Mouse (Mus musculus) heart, postnatal 25 days (tissue): ENCODE results near the gene Nrxn2. TPM values are rescaled to one million over a fixed set of nuclear protein-coding genes. Genes with fewer than 3 reads are reported as not detected.

ENCODE experiments used
- DNase-seq: peaks from one replicate; pipeline ENCODE4 v3.0.0; 2022; ENCODE audit warnings: low spot score
- intact Hi-C: fragments of 180-260 bp; cut with DNase I; formaldehyde crosslinking; loops from one replicate; pipeline ENCODE4 v1.15.1; 2025
- total RNA-seq, 2 experiments: library from RNA; stranded (reverse); gene quantifications; 2 replicates each; pipeline ENCODE4 v1.2.3; 2021

Gene Nrxn2
- total RNA-seq, 2 experiments from 2014 or later, result 3.4 to 4.4 TPM

DNA sequence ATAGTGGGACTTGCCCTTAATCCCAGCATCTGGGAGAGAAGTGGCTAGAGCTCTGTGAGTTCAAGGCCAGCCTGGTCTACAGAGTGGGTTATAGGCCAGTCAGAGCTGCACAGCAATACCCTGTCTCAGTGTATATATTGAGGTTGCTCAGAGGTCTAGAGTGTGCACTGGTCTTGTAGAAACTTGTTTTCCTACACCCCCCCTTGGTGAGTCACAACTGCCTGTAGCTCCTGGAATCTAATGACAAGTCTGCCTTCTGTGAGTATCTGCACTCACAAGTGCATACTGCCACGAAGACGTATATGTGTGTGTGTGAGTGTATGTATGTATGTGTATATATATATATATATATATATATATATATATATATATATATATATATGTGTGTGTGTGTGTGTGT is 60.0 kb downstream of the Nrxn2 start:
- DNase-seq, result no peak

DNA sequence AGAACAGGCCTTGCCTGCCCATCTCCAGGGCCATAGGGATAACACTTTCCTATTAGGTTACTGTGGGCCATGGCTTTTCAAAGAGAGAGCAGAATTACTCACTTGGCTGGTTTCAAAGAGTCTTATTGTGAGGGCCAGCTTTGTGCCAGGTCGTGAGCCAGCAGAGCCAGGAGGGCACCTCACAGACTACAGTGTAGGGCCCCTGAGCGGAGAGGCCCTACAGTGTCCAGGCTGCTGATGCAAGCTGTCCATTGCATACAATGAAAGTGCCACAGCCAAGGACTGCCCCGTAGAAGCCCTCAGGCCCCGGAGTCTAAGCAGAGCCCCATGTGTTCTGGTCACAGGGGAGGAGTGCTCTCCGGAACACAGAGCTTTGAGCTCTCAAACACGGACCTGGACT is 64.4 kb downstream of the Nrxn2 start:
- intact Hi-C loops, result no loop called here
- DNase-seq, result no peak

More for the DNA sequence above, 60.0 kb downstream of the Nrxn2 start:
- intact Hi-C loops, result no loop called here

DNA sequence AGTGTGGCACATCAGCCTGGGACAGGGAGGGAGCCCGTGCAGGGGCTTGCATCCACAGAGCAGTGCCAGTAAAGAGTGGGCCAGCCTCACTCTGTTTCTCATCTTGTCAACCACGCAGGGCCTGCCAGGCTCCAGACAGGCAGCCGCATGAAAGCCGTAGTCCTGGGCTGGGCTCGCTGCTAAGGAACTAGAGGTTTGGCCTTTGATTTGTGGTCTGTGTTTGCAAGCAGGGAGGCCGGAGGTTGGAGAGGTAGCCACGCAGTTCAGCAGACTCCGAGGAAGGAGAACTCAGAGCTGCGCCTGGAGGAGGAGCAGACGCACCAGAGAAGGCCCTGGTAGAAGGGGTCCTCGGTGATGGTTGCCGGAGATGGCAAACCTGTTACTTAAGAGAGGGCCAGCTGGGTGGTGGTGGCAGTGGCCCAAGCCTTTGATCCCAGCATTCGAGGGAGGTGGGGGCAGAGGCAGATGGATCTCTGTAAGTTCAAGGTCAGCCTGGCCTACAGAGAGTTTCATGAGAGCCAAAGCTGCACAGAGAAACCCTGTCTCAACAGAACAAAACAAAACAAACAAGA is 66.6 kb downstream of the Nrxn2 start:
- DNase-seq, result no peak
- intact Hi-C loops, result no loop called here

DNA sequence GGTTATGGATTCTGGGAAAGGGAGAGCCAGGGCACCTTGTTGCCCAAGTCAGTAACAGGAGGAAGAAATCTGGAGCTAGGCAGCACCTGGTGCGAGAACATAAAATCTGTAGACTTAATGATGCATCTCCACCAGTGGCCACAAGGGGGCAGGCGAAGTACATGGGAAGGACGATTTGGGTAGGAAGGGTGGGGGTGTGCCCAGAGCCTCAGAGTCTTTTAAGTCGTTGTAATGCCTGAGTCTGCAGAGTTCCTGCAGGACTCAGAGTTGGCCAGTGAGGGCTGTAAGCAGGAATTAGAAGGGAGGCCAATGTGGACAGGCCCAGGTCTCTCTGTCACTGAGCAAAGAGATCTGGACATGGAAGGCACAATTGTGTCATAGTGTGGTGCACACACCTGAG is 70.5 kb downstream of the Nrxn2 start:
- peak; percentile 48 for DNase-seq
- intact Hi-C loops, result loop anchor here (1.0 to 2.0 kb wide), 3 partner anchors 88 to 532 kb away; no protein-coding TSS in a partner anchor

DNA sequence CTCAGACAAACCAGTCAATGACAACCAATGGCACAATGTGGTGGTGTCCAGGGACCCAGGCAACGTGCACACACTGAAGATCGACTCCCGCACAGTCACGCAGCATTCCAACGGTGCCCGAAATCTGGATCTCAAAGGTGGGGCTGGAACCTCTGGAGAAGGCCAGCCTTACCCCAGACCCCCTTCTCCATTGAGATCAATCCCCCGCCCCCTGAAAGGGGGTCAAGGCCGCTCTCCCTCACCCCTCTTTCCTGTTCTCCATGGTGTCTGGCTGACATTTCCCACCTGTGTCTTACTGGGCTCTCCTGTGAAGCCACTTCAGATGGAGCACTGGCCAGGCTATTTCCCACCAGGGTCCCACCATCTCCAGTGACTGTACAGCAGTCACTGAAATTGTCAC is 73.0 kb downstream of the Nrxn2 start:
- DNase-seq, result no peak
- intact Hi-C loops, result no loop called here

DNA sequence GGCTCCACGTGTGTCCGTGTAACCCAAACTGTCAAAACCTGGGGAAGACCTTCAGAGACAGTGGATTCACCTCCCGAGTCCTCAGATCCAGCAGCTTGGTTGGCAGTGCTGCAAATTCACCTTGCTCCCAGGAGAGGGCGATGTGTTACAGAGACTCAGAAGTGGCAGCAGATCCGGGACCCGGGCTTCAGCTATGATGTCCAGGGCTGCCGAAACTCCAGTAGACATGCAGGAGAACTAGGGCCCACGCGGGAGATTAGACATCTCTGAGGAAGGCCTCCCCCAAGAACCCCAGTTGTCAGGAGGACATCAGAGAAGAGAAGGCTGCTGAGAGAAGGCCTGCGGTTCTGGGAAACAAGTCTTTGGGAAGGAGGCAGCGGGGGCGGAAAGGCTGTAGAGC is 73.6 kb downstream of the Nrxn2 start:
- peak; percentile 45 for DNase-seq
- intact Hi-C loops, result no loop called here

DNA sequence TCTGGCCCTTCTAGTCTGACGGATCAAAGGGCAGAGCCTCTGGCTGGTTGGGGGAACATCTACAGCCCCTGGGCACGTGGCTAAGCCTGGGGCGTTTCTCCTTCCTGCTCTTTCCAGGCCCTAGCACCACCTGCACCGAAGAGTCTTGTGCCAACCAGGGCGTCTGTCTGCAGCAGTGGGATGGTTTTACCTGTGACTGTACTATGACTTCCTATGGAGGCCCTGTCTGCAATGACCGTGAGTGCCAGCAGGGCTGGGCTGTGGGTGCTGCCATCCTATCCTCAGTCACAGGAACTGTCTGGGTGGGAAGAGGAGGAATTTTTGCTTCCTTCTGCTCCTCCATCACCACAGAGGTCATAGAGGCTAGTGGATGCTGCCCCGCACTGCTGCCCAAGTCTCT is 74.7 kb downstream of the Nrxn2 start:
- DNase-seq, result no peak
- intact Hi-C loops, result no loop called here

DNA sequence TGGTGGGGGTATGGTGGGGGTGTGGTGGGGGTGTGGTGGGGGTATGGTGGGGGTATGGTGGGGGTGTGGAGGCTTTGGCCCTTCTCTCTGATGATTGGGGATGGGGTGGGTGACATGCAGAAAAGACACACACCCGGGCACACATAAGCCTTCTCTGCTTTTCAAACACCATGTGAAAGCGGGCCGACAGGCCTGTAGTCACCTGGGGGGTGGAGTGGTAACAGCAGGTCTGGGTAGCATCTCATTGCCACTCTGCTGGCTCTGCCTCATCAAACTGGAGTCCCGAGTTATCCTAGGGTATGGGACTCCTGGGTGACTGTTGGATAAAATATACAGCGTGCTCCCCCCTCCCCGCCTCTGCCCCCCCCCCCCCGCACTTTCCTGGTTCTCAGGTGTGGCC is 75.5 kb downstream of the Nrxn2 start:
- intact Hi-C loops, result no loop called here
- no peak for DNase-seq

DNA sequence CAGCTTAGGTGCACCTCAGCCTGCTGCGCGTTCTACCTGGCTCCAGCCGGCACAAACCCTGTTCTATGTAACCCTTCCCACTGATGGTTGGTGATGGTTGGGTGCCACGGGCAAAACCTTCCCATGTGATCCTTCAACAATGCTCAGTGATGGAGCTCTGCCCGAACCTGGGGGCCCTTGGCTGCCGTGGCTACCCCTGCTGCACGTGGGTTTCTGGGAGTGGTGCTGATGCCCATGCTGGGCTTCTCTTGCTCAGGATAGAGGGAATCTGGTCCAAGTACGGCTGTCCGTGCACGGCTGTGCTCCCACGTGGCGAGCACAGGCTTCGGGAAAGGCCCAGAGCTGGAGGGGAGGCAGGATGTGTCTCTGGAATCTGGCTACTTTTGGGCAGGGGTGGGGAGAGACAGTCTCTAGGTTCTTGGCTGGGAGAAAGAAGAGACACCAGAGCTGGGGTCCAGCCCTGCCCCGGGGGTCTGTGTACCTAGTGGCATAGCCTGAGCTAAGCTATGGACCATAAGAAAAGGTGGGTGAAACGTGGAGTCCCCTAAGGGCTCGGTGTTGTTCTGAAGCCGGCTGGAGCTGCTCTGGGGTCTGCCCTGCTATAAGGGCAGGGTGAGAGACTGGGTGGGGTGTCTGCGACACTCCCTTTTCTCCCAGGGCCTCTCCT is 76.1 kb downstream of the Nrxn2 start:
- DNase-seq, result no peak
- intact Hi-C loops, result no loop called here

DNA sequence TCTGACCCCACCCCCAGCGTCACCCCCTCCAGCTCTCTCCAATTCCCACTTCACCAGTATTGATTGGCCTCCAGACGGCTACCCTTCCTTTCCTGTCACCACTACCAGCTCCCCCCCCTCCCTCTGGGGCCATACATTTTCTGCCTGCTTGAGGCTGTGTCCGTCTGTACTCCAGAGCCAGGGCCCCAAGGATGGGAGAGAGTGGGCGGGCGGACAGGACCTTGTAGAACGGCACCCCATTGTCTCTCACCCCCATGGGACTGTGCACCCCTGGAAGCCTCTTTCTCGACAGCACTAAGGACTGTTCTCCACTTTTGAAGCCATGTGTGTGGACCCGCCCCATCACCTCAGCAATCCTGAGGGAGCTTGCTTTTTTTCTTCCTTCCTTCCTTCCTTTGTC is 77.2 kb downstream of the Nrxn2 start:
- no peak for DNase-seq
- intact Hi-C loops, result no loop called here

DNA sequence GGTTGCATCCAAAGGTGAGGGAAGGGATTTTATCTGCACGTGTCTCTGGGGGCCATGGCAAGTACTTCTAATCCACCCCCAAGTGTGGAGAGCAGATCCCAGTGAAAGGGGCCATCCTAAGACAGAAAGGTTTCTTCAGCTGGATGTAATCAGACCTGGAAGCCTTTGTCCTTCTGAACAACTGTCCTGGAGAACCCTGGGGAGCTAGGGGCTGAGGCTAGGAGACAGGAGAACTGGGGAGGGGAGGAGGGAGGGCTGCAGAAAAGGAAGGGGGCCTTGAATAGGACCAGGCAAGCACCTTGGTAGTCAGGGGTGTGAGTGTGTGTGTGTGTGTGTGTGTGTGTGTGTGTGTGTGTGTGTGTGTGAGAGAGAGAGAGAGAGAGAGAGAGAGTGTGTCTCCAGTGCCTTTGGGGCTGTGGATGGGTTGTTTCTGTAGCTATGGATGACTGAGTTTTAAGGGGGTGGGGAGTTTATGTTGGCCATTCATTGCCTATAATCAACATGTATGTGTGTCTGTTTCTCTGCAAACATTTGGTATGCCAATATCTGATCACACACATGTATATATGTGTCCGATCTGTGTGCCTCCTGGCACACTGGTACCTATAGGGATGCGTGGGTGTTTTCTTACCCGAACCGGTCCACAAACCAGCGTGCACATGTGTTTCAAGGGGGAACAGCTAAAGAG is 78.1 kb downstream of the Nrxn2 start:
- no peak for DNase-seq
- intact Hi-C loops, result no loop called here

DNA sequence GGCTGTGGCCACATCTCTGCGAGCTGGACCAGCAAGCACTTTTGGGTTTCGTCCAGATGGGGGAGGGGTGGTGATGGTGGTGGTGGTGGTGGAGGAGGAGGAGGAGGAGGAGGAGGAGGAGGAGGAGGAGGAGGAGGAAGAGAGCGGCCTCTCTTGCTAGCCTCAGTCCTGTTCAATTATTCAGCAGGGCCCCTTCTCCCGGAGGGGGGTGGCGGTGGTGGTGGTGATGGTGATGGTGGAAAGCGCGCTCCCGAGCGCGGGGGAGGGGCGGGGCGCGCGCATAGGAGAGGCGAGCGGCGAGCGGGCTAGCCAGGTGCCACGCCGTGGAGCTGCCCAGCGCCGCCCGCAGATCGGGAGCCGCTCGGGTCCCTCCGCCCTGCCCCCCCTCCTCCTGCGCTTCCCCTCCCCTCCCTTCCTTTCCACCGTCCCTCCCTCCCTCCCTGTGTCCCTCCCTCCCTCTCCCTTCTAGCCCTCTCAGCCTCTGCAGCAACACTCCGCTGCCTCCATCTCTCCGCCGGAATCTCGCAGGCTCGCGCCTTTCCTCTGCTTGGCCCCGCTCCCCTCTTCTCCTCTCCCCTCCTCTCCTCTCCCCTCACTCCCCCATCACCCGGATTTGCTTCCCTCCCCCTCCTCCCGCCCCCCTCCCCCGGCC is 78.7 kb downstream of the Nrxn2 start:
- intact Hi-C loops, result no loop called here
- no peak for DNase-seq

DNA sequence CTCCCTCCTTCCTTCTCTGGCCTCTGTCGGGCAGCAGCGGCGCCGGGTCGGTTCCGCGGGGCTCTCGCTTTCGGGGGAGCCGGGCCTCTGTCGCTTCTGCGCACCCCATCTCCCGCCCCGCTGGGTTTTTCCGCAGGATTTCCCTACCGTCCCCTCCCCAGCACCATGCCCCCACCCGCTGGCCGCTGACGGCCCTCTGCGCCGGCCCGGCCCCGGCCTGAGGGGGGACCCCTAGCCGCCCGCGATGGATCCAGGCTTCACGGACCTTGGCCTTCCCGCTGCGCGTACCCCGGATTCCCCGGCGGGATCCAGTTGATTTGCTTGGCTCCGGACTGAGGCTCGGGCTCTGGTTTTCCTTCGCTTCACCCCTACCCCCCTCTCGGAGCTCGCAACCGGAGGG is 79.3 kb downstream of the Nrxn2 start:
- DNase-seq, result no peak
- intact Hi-C loops, result no loop called here

DNA sequence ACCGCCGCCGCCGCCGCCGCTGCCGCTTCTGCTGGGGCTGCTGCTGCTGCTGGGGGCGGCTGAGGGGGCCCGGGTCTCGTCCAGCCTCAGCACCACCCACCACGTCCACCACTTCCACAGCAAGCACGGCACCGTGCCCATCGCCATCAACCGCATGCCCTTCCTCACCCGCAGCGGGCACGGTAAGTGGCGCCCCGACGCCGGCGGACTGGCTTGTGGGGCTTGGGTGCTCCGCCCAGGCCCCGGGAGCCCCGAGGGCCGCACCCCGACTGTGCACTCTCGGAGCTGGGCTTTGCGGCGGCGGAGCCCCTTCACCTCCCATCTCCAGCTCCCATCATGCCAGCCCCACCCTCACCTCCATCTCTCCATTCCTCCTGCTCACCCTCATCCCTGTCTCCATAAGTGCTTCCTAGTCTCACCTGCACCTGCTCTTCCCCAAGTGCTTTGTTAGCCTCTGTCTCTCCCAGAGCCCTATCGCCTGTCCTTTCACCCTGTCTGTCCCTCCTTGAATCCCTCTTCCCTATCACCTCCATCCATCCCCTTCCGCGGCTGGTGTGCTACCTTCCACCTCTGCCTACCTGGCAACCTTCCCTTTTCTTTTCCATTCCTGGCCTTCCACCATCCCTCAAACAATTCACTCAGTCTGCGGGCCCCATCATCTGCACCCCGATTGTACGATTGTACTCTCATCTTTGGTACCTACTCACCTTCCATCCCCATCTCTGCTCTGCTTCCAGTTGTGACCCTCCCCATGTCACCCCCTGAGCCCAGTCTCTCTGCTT is 80.0 kb downstream of the Nrxn2 start:
- DNase-seq, result no peak
- intact Hi-C loops, result no loop called here

DNA sequence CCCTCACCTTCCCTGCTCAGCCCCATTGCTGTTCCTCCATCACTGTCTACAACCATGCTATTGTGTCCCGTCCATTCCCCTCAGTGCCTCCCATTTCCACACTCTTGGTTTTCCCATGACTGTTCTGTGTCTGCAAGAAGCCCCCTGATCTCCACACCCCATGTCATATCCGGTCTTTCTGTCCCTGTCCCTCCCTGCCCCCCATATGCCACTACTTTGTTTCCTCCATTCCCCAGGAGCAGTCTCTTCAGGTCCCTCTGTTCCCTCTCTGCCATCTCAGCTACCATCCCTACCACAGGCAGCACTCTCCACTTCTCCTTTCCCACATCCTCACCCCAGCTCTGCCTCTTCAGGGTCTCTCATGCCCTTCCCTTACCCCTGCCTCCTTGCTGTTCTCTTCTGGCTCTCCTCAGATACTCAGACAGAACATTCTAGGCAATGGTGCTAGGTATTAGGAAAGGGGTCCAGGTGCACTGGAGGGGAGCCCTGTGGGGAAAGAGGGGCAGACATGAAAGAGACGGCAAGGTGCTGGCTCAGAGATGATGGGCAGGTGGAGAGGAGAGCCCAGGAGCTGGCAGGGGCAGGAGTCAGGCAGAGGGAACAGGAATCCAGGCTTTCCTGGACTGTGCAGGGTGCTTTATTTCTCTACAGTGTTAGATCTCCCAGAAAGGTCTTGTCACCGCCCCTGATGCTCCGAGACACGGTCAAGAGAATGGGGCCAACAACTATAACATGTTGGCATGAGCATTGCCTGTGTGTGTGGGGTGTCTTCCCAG is 81.5 kb downstream of the Nrxn2 start:
- intact Hi-C loops, result no loop called here

DNA sequence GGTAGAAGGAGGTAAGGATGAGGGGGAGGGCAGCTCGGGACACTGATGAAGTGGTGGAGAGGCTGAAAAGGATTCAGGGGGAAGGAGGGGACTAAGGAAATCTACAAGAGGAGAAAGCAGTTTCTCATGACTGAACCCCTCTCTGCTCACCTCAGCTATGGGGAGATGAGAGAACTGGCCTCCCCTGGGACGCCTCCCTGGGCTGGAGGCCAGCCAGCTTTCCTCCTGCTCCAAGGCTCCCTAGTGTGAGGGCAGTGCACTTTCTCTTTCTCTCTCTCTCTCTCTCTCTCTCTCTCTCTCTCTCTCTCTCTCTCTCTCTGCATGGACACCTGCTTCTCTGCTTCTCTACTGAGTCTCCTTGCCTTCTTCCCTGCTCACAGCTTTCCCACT is 82.1 kb downstream of the Nrxn2 start:
- intact Hi-C loops, result no loop called here
- no peak for DNase-seq

More for the DNA sequence above, 81.5 kb downstream of the Nrxn2 start:
- DNase-seq, result no peak

DNA sequence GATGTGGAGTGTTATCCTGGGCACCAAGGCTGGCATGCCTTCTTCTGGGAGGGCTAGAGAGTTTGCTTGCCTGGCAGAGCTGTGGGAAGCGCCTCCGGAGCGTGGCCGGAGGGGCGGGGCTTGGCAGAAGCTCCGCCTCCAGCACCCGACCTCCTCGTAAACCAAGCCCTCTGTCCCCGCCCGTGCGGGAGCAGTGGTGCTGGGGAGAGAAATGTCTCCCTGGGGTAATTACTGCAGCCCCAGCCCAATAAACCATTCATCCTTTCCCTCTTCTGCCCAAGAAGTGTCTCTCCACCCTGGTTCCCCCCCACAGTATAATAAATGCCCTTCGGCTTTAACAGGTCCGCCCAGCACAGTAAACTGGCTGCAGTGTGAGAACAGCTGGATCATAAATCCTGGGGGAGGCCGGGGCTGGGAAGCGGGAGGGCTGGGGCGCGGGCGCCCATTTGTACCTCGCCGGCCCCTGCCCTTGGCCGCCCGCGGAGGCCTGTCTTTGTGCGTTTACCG is 83.6 kb downstream of the Nrxn2 start:
- intact Hi-C loops, result no loop called here
- DNase-seq, result no peak

DNA sequence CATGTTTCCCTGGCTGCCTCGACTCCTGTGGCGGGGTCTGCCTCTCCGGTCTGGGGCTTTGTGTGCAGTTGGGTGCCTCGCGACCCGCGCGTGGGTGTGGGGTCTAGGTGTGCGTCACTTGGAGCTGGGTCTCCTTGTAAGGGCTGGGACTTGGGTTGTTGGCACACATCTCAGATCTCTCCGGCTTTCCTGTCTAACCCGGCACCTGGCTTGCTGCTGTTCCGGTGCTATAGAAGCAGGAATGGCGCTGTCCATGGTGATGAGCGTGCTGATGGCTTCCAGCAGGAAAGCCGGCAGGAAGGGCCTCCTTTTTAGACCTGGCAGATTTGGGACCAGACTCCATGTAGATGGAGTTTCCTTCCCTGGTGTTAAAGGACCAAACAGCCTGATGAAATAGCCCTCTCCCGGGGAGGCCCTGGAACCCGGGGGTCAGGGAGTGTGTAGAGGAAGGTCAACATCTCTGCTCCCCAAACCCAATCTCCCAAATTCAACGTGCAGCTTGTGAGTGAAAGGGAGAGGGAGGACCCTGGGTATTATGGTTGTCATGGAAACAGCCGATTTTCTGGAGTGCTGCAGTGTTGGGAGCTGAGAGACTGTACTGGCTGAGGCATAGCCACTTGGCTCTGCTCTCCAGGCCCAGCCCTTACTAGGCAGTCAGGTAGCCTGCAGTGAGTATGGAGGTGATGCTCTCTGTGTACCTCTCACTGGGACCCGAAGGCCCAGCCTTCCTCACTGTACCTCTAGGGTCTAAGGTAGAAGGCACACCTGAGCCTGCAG is 84.2 kb downstream of the Nrxn2 start:
- intact Hi-C loops, result no loop called here
- no peak for DNase-seq
